Mouse (Mus musculus): Measurements from ENCODE around the gene Cts7. TPM values are rescaled to one million over a fixed set of nuclear protein-coding genes. Genes with fewer than 3 reads are reported as not detected.

Gene Cts7
- total RNA-seq (2021): not detected
- long read RNA-seq, experiment 1: 0 reads
- long read RNA-seq, experiment 2: 0 reads

GRCm38 (mm10) chr13:61358097-61358496 lies at the start of gene Cts7:
Cts7 (minus strand) TSS chr13:61358197.
- no peak for DNase-seq

Small RNAs within 50 kb of the gene (microRNA-seq; reads per million reads assigned to microRNA genes)
- 0 reads per million in 2 experiments for gene Gm27704

Other genes with a start within 250 kb of the Cts7 start
- gene Ctsr, start 193.9 kb downstream of the Cts7 start, total RNA-seq (2021): not detected
- gene Cts6, start 154.8 kb downstream of the Cts7 start, total RNA-seq (2021): not detected
- gene Cts8, start 102.8 kb downstream of the Cts7 start, total RNA-seq (2021): not detected
- not detected for gene Gm49398, start 69.4 kb downstream of the Cts7 start, total RNA-seq (2021)
- gene Ctsm, start 183.6 kb upstream of the Cts7 start, total RNA-seq (2021): not detected
- gene Gm49352, start 210.0 kb upstream of the Cts7 start, total RNA-seq (2021): not detected
- gene Cts3, start 211.9 kb upstream of the Cts7 start, total RNA-seq (2021): not detected

Measured in gastrocnemius, postnatal 10 days (tissue).